Mouse (Mus musculus) ES-Bruce4 (cell line): Measurements from ENCODE around the gene Kif24. TPM values are rescaled to one million over a fixed set of nuclear protein-coding genes. Genes with fewer than 3 reads are reported as not detected.
A peak's percentile ranks its signal among the peaks of the same experiment; 100 is the strongest.

Experiments
- H3K27ac ChIP-seq: 2 replicates; pipeline ENCODE4 v1.5.1; 2012; ENCODE audit warnings: low read length, inconsistent platforms; ENCODE audit not compliant: insufficient read depth
- H3K27me3 ChIP-seq: 2 replicates; pipeline ENCODE4 v1.6.1; 2012; ENCODE audit warnings: mild to moderate bottlenecking, low read length, inconsistent platforms; ENCODE audit not compliant: control insufficient read depth, poor library complexity, insufficient read depth, severe bottlenecking
- H3K36me3 ChIP-seq: 2 replicates; pipeline ENCODE4 v1.6.1; 2012; ENCODE audit warnings: inconsistent platforms, mild to moderate bottlenecking, low read length, moderate library complexity; ENCODE audit not compliant: control insufficient read depth, poor library complexity, insufficient read depth, severe bottlenecking
- H3K4me1 ChIP-seq: one replicate; pipeline ENCODE4 v1.8.1; 2011; ENCODE audit warnings: low read length; ENCODE audit not compliant: control insufficient read depth, insufficient read depth
- H3K4me3 ChIP-seq: 2 replicates; pipeline ENCODE4 v1.5.1; 2011; ENCODE audit warnings: low read depth, mild to moderate bottlenecking, low read length
- H3K9ac ChIP-seq: 2 replicates; pipeline ENCODE4 v1.6.1; 2012; ENCODE audit warnings: low read depth, mild to moderate bottlenecking, inconsistent platforms; ENCODE audit not compliant: poor library complexity, severe bottlenecking
- H3K9me3 ChIP-seq: replicated peaks from 2 replicates; pipeline ENCODE4 v1.6.1; 2012; ENCODE audit warnings: mild to moderate bottlenecking, low read length, inconsistent platforms; ENCODE audit not compliant: control insufficient read depth, poor library complexity, insufficient read depth, severe bottlenecking
- CTCF ChIP-seq: IDR thresholded peaks from one replicate; pipeline ENCODE4 v1.8.1; 2011; ENCODE audit warnings: low read depth, low read length
- EP300 ChIP-seq: IDR thresholded peaks from 2 replicates; pipeline ENCODE4 v1.6.1; 2011; ENCODE audit warnings: low read depth, low read length; ENCODE audit not compliant: insufficient read depth
- POLR2A ChIP-seq: IDR thresholded peaks from one replicate; pipeline ENCODE4 v1.8.1; 2011; ENCODE audit warnings: low read length; ENCODE audit not compliant: insufficient read depth
- polyA plus RNA-seq: library from polyadenylated mRNA; stranded (reverse); fragments of >200 nt; gene quantifications from 2 replicates; pipeline ENCODE4 v1.2.4, GENCODE M21; 2011; ENCODE audit warnings: low read depth; ENCODE audit not compliant: missing spikeins, insufficient read depth, insufficient read length

The Kif24 gene
- polyA plus RNA-seq, 1 experiment: 25.7 TPM

- Histone ChIP-seq H3K27ac (no peak overlapping the region), H3K36me3 (peaks cover 41% of the 10 kb centered on the region)
Observed at GRCm38 (mm10) chr4:41390122-41390521, 74.6 kb downstream of the Kif24 start.

GRCm38 (mm10) chr4:41389240-41389639, 75.4 kb downstream of the Kif24 start:
- H3K36me3 ChIP-seq: peaks cover 41% of the 10 kb centered on the region
- no peak for TF ChIP-seq POLR2A
- no peak for TF ChIP-seq CTCF
- TF ChIP-seq EP300: no peak

More at GRCm38 (mm10) chr4:41390122-41390521, 74.6 kb downstream of the Kif24 start:
- peaks cover 4% of the 10 kb centered on the region; the same call in 1 of the 2 replicates for H3K9me3 ChIP-seq
- no peaks in the 10 kb centered on the region for H3K4me1 ChIP-seq
- H3K9ac ChIP-seq: no peak overlapping the region
- no peaks in the 10 kb centered on the region for H3K27me3 ChIP-seq
- H3K4me3 ChIP-seq: no peak overlapping the region
- TF ChIP-seq EP300 (no peak), CTCF (peak; percentile 80)

GRCm38 (mm10) chr4:41388616-41389015, 76.1 kb downstream of the Kif24 start:
- H3K36me3 ChIP-seq: peaks cover 46% of the 10 kb centered on the region

More at GRCm38 (mm10) chr4:41389240-41389639, 75.4 kb downstream of the Kif24 start:
- H3K4me3 ChIP-seq: no peak overlapping the region
- H3K27me3 ChIP-seq: no peaks in the 10 kb centered on the region
- no peak overlapping the region for H3K27ac ChIP-seq
- no peak overlapping the region for H3K9ac ChIP-seq
- H3K4me1 ChIP-seq: no peaks in the 10 kb centered on the region
- H3K9me3 ChIP-seq: peaks cover 4% of the 10 kb centered on the region; the same call in 1 of the 2 replicates

GRCm38 (mm10) chr4:41387755-41388469, 76.8 kb downstream of the Kif24 start:
- no peak overlapping the region for H3K4me3 ChIP-seq
- H3K36me3 ChIP-seq: peaks cover 50% of the 10 kb centered on the region
- H3K9me3 ChIP-seq: peaks cover 4% of the 10 kb centered on the region; the same call in 1 of the 2 replicates
- no peak overlapping the region for H3K9ac ChIP-seq
- no peaks in the 10 kb centered on the region for H3K4me1 ChIP-seq
- TF ChIP-seq EP300: no peak
- TF ChIP-seq CTCF: no peak
- no peak for TF ChIP-seq POLR2A
- H3K27ac ChIP-seq: no peak overlapping the region
- no peaks in the 10 kb centered on the region for H3K27me3 ChIP-seq

More at GRCm38 (mm10) chr4:41388616-41389015, 76.1 kb downstream of the Kif24 start:
- Histone ChIP-seq H3K4me3 (no peak overlapping the region), H3K27ac (no peak overlapping the region), H3K27me3 (no peaks in the 10 kb centered on the region), H3K9ac (no peak overlapping the region), H3K4me1 (no peaks in the 10 kb centered on the region), H3K9me3 (peaks cover 4% of the 10 kb centered on the region; the same call in 1 of the 2 replicates)
- TF ChIP-seq EP300 (no peak), POLR2A (no peak), CTCF (no peak)

GRCm38 (mm10) chr4:41386412-41386975, 78.2 kb downstream of the Kif24 start:
- Histone ChIP-seq H3K9ac (no peak overlapping the region), H3K27ac (no peak overlapping the region), H3K27me3 (no peaks in the 10 kb centered on the region), H3K4me1 (no peaks in the 10 kb centered on the region), H3K36me3 (peaks cover 46% of the 10 kb centered on the region), H3K4me3 (no peak overlapping the region), H3K9me3 (peaks cover 4% of the 10 kb centered on the region; the same call in 1 of the 2 replicates)
- TF ChIP-seq POLR2A (no peak), EP300 (no peak), CTCF (no peak)
